8 mouse cellular contexts compared by ENCODE assay signal in the genomic region with DNA sequence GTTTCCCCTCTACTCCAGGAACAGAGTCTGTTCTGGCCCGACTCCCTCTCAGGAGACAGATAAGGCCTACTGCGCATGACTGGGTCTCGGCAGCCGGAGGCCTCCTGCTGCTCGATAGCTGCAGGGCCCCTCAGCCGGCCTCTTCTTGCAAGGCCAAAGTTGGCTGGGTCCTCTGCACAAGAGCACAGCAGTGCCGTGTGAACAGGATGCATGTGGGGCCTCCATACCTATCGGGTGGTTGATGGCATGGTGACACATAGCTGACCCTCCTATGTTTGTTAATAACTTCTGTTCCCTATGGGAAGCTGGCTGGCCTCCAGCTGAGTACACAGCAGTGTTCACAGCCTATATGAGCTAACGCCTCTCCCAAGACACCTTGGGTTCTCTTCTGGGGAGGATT. TPM values are rescaled to one million over a fixed set of nuclear protein-coding genes. Genes with fewer than 3 reads are reported as not detected.
A peak's percentile ranks its signal among the peaks of the same experiment; 100 is the strongest.
DNase-seq lines count a peak whose midpoint lies in the region; ATAC-seq lines count a peak whose summit lies in the region.

No protein-coding gene starts in this region.

- DNase-seq in kidney, postnatal 14 days = peak; percentile 15
- DNase-seq in kidney, adult 11 months = no peak
- no peak for DNase-seq in right cerebral cortex, adult 2 months (ENCODE audit: low spot score in 2 of 2)
- no peak for DNase-seq in frontal cortex, postnatal 14 days (ENCODE audit: low spot score in 2 of 2)

- no peaks in the 10 kb centered on the region for H3K9me3 ChIP-seq in embryonic facial prominence, embryonic 15.5 days (replicated peaks)
- H3K9me3 ChIP-seq in hindbrain, embryonic 16.5 days (ENCODE audit: control insufficient read depth, low read length) = no peaks in the 10 kb centered on the region
- H3K9me3 ChIP-seq in neural tube, embryonic 13.5 days = no peaks in the 10 kb centered on the region

- 30% methylated on average over 9 of the region's 9 CpGs for WGBS in embryonic facial prominence, embryonic 15.5 days
- 29% methylated on average over 9 of the region's 9 CpGs for WGBS in hindbrain, embryonic 16.5 days
- 23% methylated on average over 9 of the region's 9 CpGs for WGBS in neural tube, embryonic 13.5 days

- H3K27ac ChIP-seq in embryonic facial prominence, embryonic 15.5 days (replicated peaks) = peak overlapping the region; percentile 86
- peak overlapping the region; percentile 12; the same call in 1 of the 2 replicates for H3K27ac ChIP-seq in hindbrain, embryonic 16.5 days (ENCODE audit: low read depth, low read length)
- peak overlapping the region; percentile 67 for H3K27ac ChIP-seq in neural tube, embryonic 13.5 days (replicated peaks)

- H3K4me3 ChIP-seq in embryonic facial prominence, embryonic 15.5 days (replicated peaks) = no peak overlapping the region
- H3K4me3 ChIP-seq in hindbrain, embryonic 16.5 days (ENCODE audit: low read length) = no peak overlapping the region
- H3K4me3 ChIP-seq in neural tube, embryonic 13.5 days = no peak overlapping the region

- H3K36me3 ChIP-seq in embryonic facial prominence, embryonic 15.5 days = no peaks in the 10 kb centered on the region
- H3K36me3 ChIP-seq in hindbrain, embryonic 16.5 days (ENCODE audit: control insufficient read depth, insufficient read depth, low read length) = no peaks in the 10 kb centered on the region
- no peaks in the 10 kb centered on the region for H3K36me3 ChIP-seq in neural tube, embryonic 13.5 days

- ATAC-seq in embryonic facial prominence, embryonic 15.5 days (ENCODE audit: insufficient number of reproducible peaks, low FRiP score, low TSS enrichment, low read depth) = peak; percentile 84
- ATAC-seq in hindbrain, embryonic 16.5 days = no peak
- ATAC-seq in neural tube, embryonic 13.5 days (ENCODE audit: low read depth) = peak; percentile 29; the same call in 1 of the 2 replicates
- ATAC-seq in activated CD4-positive, CD25-positive, alpha-beta regulatory T cell, adult 4 months = no peak

- no peak overlapping the region for H3K9ac ChIP-seq in embryonic facial prominence, embryonic 15.5 days
- no peak overlapping the region; the same call in 1 of the 2 replicates for H3K9ac ChIP-seq in hindbrain, embryonic 16.5 days (ENCODE audit: low read depth, low read length)
- no peak overlapping the region for H3K9ac ChIP-seq in neural tube, embryonic 13.5 days

- no peak overlapping the region for H3K4me2 ChIP-seq in embryonic facial prominence, embryonic 15.5 days (replicated peaks)
- no peak overlapping the region for H3K4me2 ChIP-seq in hindbrain, embryonic 16.5 days (ENCODE audit: low read length)
- no peak overlapping the region for H3K4me2 ChIP-seq in neural tube, embryonic 13.5 days

- no peaks in the 10 kb centered on the region for H3K27me3 ChIP-seq in embryonic facial prominence, embryonic 15.5 days
- H3K27me3 ChIP-seq in hindbrain, embryonic 16.5 days (replicated peaks; ENCODE audit: control insufficient read depth, insufficient read depth, low read length) = no peaks in the 10 kb centered on the region
- H3K27me3 ChIP-seq in neural tube, embryonic 13.5 days = no peaks in the 10 kb centered on the region

- H3K4me1 ChIP-seq in embryonic facial prominence, embryonic 15.5 days = peaks cover 72% of the 10 kb centered on the region
- H3K4me1 ChIP-seq in hindbrain, embryonic 16.5 days (ENCODE audit: control insufficient read depth, insufficient read depth, low read depth, low read length) = peaks cover 21% of the 10 kb centered on the region
- peaks cover 71% of the 10 kb centered on the region for H3K4me1 ChIP-seq in neural tube, embryonic 13.5 days (replicated peaks)

RNA-seq across cellular contexts. Expression of a gene that starts 50.4 kb away (rescaled TPM):
- polyA plus RNA-seq in embryonic facial prominence, embryonic 15.5 days (2015; fragmentation: Nextera tagmentation; extraction: Ambion mirVana) = 710 and 761 TPM in 2 replicates
- 57.7 and 84.8 TPM in 2 replicates for polyA plus RNA-seq in hindbrain, embryonic 16.5 days (2015; fragmentation: Nextera tagmentation; extraction: Ambion mirVana)
- 77.7 and 96.5 TPM in 2 replicates for polyA plus RNA-seq in neural tube, embryonic 13.5 days (2015; fragmentation: Nextera tagmentation; extraction: Ambion mirVana)
- polyA plus RNA-seq in activated CD4-positive, CD25-positive, alpha-beta regulatory T cell, adult 4 months (2017; shearing (Covaris generic)) = not detected

Comparison
In these comparisons a context has a peak if more than half of its experiments do, and no peak if none do; other contexts are left out.
1. ATAC-seq: peak in embryonic facial prominence, embryonic 15.5 days (single experiment) and neural tube, embryonic 13.5 days (single experiment); none in hindbrain, embryonic 16.5 days (single experiment) and activated CD4-positive, CD25-positive, alpha-beta regulatory T cell, adult 4 months (single experiment).
2. H3K27ac ChIP-seq: peak in every context shown above with its lines; median percentile 86 in embryonic facial prominence, embryonic 15.5 days; 67 in neural tube, embryonic 13.5 days; 12 in hindbrain, embryonic 16.5 days.
3. RNA of a gene that starts 50.4 kb away (polyA plus RNA-seq): 710 to 761 TPM in embryonic facial prominence, embryonic 15.5 days, 77.7 to 96.5 TPM in neural tube, embryonic 13.5 days and 57.7 to 84.8 TPM in hindbrain, embryonic 16.5 days; not detected in activated CD4-positive, CD25-positive, alpha-beta regulatory T cell, adult 4 months; every median in the first group is over 10 times any median in the second.